Mouse (Mus musculus) limb, embryonic 14.5 days (tissue): ENCODE measurements at regions not wholly inside any gene's neighbourhood (a gene's known extent, or its start where the extent isn't known, plus 50 kb on each side); places are given as distances from the start of the nearest gene placed in this dataset.

ENCODE experiments used
- ATAC-seq: fragments of 200-750 bp; cut with Nextera tagmentation; 2 replicates; pipeline ENCODE4 v1.8.0; 2017; ENCODE audit warnings: low read depth, moderate number of reproducible peaks, moderate TSS enrichment; ENCODE audit not compliant: low FRiP score
- DNase-seq: peaks from one replicate; pipeline ENCODE4 v3.0.0-alpha.2; 2015; ENCODE audit warnings: low spot score
- H3K27ac ChIP-seq: fragments of 300-500 bp; sonication (generic); replicated peaks from 2 replicates; pipeline ENCODE4 v1.5.1; 2014; ENCODE audit warnings: low read depth, mild to moderate bottlenecking, low read length, moderate library complexity, mixed read lengths
- H3K27me3 ChIP-seq: fragments of 300-500 bp; sonication (generic); 2 replicates; pipeline ENCODE4 v1.6.1; 2014; ENCODE audit warnings: low read length, mixed read lengths; ENCODE audit not compliant: control insufficient read depth, insufficient read depth
- H3K36me3 ChIP-seq: fragments of 300-500 bp; sonication (generic); 2 replicates; pipeline ENCODE4 v1.6.1; 2014; ENCODE audit warnings: mild to moderate bottlenecking, low read length, moderate library complexity, mixed read lengths; ENCODE audit not compliant: control insufficient read depth, insufficient read depth
- H3K4me1 ChIP-seq: fragments of 300-500 bp; sonication (generic); 2 replicates; pipeline ENCODE4 v1.6.1; 2014; ENCODE audit warnings: antibody characterized with exemption, low read length, mixed read lengths; ENCODE audit not compliant: control insufficient read depth, insufficient read depth
- H3K4me2 ChIP-seq: fragments of 300-500 bp; sonication (generic); replicated peaks from 2 replicates; pipeline ENCODE4 v1.6.1; 2014; ENCODE audit warnings: low read depth, mild to moderate bottlenecking, low read length, moderate library complexity; ENCODE audit not compliant: severe bottlenecking
- H3K4me3 ChIP-seq: fragments of 300-500 bp; sonication (generic); replicated peaks from 2 replicates; pipeline ENCODE4 v1.5.1; 2014; ENCODE audit warnings: low read length
- H3K9ac ChIP-seq: fragments of 300-500 bp; sonication (generic); 2 replicates; pipeline ENCODE4 v1.6.1; 2014; ENCODE audit warnings: mild to moderate bottlenecking, low read depth, low read length, moderate library complexity; ENCODE audit not compliant: severe bottlenecking
- H3K9me3 ChIP-seq: fragments of 300-500 bp; sonication (generic); 2 replicates; pipeline ENCODE4 v1.6.1; 2016; ENCODE audit warnings: low read length; ENCODE audit not compliant: control insufficient read depth
- POLR2A ChIP-seq: fragments of 200-500 bp; IDR thresholded peaks from 2 replicates; pipeline ENCODE4 v1.8.0; 2012; ENCODE audit warnings: inconsistent platforms, mild to moderate bottlenecking, moderate library complexity, borderline replicate concordance; ENCODE audit not compliant: insufficient read depth, insufficient read length; ENCODE audit errors: extremely low read depth
- WGBS: fragments of 180-500 bp; shearing (Covaris S2); extraction: QIAGEN DNeasy Blood & Tissue Kit; methylation state at CpG from one replicate; pipeline ENCODE4 v1.1.7; 2014; 5-methylcytosine and 5-hydroxymethylcytosine counted together

DNA sequence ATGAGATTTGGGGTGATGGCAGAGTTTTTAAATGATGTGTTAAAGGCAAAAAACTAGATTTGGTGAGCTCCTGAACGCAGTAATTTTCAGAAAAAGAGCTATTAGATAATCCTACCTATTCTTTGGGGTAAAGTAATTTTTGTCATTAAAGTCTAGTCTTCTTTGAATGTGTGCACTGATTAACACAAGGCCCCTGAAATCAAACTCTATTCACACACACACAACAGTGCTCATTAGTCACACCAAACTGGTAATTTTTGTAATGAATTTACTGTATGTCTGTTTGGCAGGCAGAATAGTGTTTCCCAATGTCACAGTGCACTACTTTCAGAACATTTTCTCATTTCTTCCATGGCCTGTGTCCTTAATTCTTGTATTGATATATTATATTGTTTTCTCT is 296.8 kb downstream of the Arl6ip6 start:
- no peaks in the 10 kb centered on the region for H3K4me1 ChIP-seq
- no peaks in the 10 kb centered on the region for H3K9me3 ChIP-seq
- H3K27me3 ChIP-seq: no peaks in the 10 kb centered on the region
- no peak overlapping the region for H3K4me2 ChIP-seq
- no peak overlapping the region for H3K4me3 ChIP-seq
- WGBS: 85% methylated on average over 1 of the region's 1 CpGs
- DNase-seq (no peak), ATAC-seq (no peak)
- no peak for TF ChIP-seq POLR2A
- H3K36me3 ChIP-seq: no peaks in the 10 kb centered on the region
- H3K9ac ChIP-seq: no peak overlapping the region
- no peak overlapping the region for H3K27ac ChIP-seq

DNA sequence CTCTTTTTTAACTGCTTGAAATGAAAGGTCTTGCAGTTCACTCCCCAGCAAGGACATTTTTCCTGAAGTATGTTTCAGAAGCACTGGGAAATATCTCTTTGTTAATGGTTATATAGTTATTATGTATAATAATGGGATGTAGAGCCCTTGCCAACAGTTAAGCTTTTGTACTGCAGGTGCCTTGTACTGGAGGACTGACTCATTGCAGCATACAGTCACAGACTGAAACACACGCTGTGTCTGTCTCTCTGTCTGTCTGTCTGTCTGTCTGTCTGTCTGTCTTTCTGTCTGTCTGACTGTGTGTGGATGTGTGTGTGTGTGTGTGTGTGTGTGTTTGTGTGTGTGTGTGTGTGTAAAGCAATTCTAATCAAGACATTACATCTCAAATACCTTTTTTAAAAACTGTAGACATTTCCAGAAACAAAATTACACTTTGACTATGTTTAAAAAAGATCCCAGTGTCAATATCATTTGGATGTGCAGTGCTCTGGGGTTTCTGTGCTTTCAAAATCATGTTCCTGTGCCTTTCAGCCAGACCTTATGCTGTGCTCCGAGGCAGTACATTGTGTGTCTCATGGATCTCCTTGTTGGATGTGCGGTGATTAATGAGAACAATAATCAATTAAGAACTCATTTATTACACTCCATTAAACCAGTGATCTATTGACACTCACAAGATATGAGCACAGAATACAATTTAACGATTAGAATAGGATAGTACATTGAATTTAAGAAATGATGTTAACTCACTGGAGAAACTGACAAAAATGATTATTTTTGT is 299.5 kb downstream of the Arl6ip6 start:
- Histone ChIP-seq H3K27me3 (no peaks in the 10 kb centered on the region), H3K4me2 (no peak overlapping the region), H3K36me3 (no peaks in the 10 kb centered on the region), H3K4me1 (no peaks in the 10 kb centered on the region), H3K27ac (no peak overlapping the region), H3K9me3 (no peaks in the 10 kb centered on the region), H3K9ac (no peak overlapping the region), H3K4me3 (no peak overlapping the region)
- 87% methylated on average over 4 of the region's 4 CpGs for WGBS
- no peak for ATAC-seq
- no peak for DNase-seq
- no peak for TF ChIP-seq POLR2A

DNA sequence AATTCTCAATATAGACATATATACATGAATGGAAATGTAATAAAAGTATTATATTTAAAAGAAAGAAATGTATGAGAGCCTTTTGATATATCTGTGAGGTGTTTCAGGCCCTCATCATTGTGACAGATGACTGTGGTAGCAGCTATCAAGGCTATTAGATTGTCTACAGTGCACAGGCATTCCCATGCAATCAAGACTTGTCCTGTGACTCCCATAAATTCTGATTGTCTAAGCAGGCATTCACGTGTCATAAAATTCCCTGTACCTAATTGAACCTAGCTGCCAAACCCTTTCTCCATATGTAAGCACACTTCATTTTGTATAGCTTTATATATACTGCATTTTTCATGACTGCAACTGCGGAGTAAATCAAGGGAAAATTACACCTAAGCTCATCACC is 301.3 kb downstream of the Arl6ip6 start:
- DNase-seq (no peak), ATAC-seq (no peak)
- H3K9ac ChIP-seq: no peak overlapping the region
- no peaks in the 10 kb centered on the region for H3K27me3 ChIP-seq
- H3K27ac ChIP-seq: no peak overlapping the region
- H3K9me3 ChIP-seq: no peaks in the 10 kb centered on the region
- no peaks in the 10 kb centered on the region for H3K36me3 ChIP-seq
- no peaks in the 10 kb centered on the region for H3K4me1 ChIP-seq
- TF ChIP-seq POLR2A: no peak
- H3K4me3 ChIP-seq: no peak overlapping the region
- WGBS: 65% methylated on average over 2 of the region's 2 CpGs
- H3K4me2 ChIP-seq: no peak overlapping the region

DNA sequence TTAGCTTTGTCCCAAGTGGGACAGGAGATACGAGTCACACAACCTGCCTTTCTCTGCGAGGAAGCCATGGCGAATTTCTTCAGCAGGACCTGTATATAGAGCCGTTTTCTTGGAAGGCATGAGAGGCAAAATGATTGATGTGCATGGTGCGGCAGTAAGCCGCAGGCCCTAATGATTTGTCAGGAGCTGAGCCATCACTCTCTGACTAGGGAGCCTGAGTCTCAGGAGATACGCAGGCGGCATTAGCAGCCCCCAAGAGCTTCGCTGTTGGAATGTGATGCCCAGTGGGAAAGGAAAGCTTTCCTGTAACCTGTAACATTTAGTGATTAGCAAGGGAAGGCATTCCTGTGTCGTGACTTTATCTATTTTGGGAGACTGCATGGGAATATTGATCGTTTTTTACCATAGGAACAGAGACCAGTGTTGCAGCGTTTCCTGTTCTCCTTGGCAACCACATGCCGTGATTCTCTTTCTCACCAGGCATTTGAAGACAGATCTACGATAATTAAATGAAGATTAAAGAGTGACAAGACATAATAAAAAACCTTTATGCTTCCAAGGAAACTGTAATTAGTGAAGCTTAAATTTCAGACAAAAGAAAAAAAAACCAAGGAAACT is 310.2 kb downstream of the Arl6ip6 start:
- Histone ChIP-seq H3K4me1 (no peaks in the 10 kb centered on the region), H3K4me3 (no peak overlapping the region), H3K9me3 (no peaks in the 10 kb centered on the region), H3K9ac (no peak overlapping the region), H3K27me3 (no peaks in the 10 kb centered on the region), H3K36me3 (no peaks in the 10 kb centered on the region), H3K4me2 (no peak overlapping the region), H3K27ac (no peak overlapping the region)
- DNase-seq (no peak), ATAC-seq (no peak)
- no peak for TF ChIP-seq POLR2A
- WGBS: 49% methylated on average over 14 of the region's 14 CpGs

DNA sequence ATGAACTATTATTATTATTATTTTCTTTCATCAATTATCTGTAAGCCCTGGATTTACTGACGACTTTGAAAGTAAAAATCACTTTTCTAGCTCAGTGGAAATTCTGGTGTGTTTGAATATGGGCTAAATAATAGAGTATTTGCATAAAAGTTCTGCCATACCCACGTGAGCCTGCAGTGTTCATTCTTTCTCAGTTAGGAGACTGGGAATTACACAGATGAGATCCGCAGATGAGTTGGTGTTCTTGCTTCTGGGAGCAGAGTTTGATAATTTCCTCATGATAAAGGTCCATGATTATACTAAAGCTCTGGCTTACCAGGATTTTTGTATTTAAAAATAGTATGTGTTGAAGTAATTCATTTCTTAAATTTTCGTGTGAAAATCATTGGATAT is 310.7 kb downstream of the Arl6ip6 start:
- no peak for DNase-seq
- H3K9me3 ChIP-seq: no peaks in the 10 kb centered on the region
- H3K9ac ChIP-seq: no peak overlapping the region
- WGBS: 65% methylated on average over 4 of the region's 4 CpGs
- H3K36me3 ChIP-seq: no peaks in the 10 kb centered on the region
- H3K4me2 ChIP-seq: no peak overlapping the region
- H3K27ac ChIP-seq: no peak overlapping the region
- no peaks in the 10 kb centered on the region for H3K27me3 ChIP-seq
- no peaks in the 10 kb centered on the region for H3K4me1 ChIP-seq
- no peak for ATAC-seq
- H3K4me3 ChIP-seq: no peak overlapping the region
- TF ChIP-seq POLR2A: no peak

DNA sequence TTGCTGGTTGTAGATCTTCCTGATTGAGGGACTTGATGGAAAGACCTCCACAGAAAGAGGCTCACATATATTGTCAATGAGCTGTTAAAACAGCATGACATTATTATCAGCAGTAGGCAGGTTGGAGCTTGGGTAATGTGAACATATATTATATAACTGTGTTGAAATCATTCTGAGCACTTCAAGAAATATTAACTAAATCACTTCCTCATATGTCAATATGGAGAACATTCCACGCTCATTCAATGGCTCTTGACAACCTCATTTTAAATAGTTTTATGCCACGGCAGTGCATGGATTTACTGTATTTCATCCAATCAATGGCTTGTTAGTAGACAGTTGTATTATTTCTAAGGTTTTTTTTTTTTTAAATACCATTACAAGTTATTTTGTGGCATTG is 350.6 kb downstream of the Arl6ip6 start:
- ATAC-seq (no peak), DNase-seq (no peak)
- Histone ChIP-seq H3K36me3 (no peaks in the 10 kb centered on the region), H3K27me3 (no peaks in the 10 kb centered on the region), H3K4me3 (no peak overlapping the region), H3K9ac (no peak overlapping the region), H3K9me3 (no peaks in the 10 kb centered on the region), H3K4me1 (no peaks in the 10 kb centered on the region), H3K27ac (no peak overlapping the region), H3K4me2 (no peak overlapping the region)
- 79% methylated on average over 2 of the region's 2 CpGs for WGBS
- TF ChIP-seq POLR2A: no peak
